Mouse (Mus musculus) layer of hippocampus, adult 9-11 months (tissue): ENCODE measurements at regions not wholly inside any gene's neighbourhood (a gene's known extent, or its start where the extent isn't known, plus 50 kb on each side); places are given as distances from the start of the nearest gene placed in this dataset.

Experiments
- DNase-seq: peaks from one replicate; pipeline ENCODE4 v3.0.0; 2022

- DNase-seq = no peak
Observed at GRCm38 (mm10) chr4:125265575-125265974, 137.9 kb upstream of the Zc3h12a start.

- DNase-seq = no peak
Observed at GRCm38 (mm10) chr4:125265065-125265464, 137.4 kb upstream of the Zc3h12a start.

GRCm38 (mm10) chr4:125261547-125261946 is 133.9 kb upstream of the Zc3h12a start:
- peak; percentile 68 for DNase-seq

- DNase-seq = peak; percentile 37
Observed at GRCm38 (mm10) chr4:125259306-125259705, 131.7 kb upstream of the Zc3h12a start.

- DNase-seq = peak; percentile 41
Observed at GRCm38 (mm10) chr4:125257916-125258315, 130.3 kb upstream of the Zc3h12a start.

GRCm38 (mm10) chr4:125253161-125253560 is 125.5 kb upstream of the Zc3h12a start:
- DNase-seq = no peak

- no peak for DNase-seq
Observed at GRCm38 (mm10) chr4:125252228-125252627, 124.6 kb upstream of the Zc3h12a start.

GRCm38 (mm10) chr4:125249061-125249460 is 121.4 kb upstream of the Zc3h12a start:
- no peak for DNase-seq

- no peak for DNase-seq
Observed at GRCm38 (mm10) chr4:125246171-125246570, 118.5 kb upstream of the Zc3h12a start.

- no peak for DNase-seq
Observed at GRCm38 (mm10) chr4:125242512-125242911, 114.9 kb upstream of the Zc3h12a start.

GRCm38 (mm10) chr4:125241577-125242262 is 114.1 kb upstream of the Zc3h12a start:
- DNase-seq = no peak

- peak; percentile 23 for DNase-seq
Observed at GRCm38 (mm10) chr4:125231711-125232260, 104.1 kb upstream of the Zc3h12a start.

GRCm38 (mm10) chr4:125227194-125227593 is 99.6 kb upstream of the Zc3h12a start:
- no peak for DNase-seq

GRCm38 (mm10) chr4:125222922-125223321 is 95.3 kb upstream of the Zc3h12a start:
- no peak for DNase-seq

GRCm38 (mm10) chr4:125220314-125220713 is 92.7 kb upstream of the Zc3h12a start:
- no peak for DNase-seq

- DNase-seq = no peak
Observed at GRCm38 (mm10) chr4:125219209-125219608, 91.6 kb upstream of the Zc3h12a start.

GRCm38 (mm10) chr4:125214306-125214705 is 86.7 kb upstream of the Zc3h12a start:
- no peak for DNase-seq

GRCm38 (mm10) chr4:125212176-125212530 is 84.5 kb upstream of the Zc3h12a start:
- DNase-seq = no peak

GRCm38 (mm10) chr4:125211459-125212175 is 84.0 kb upstream of the Zc3h12a start:
- DNase-seq = no peak

- no peak for DNase-seq
Observed at GRCm38 (mm10) chr4:125210719-125211118, 83.1 kb upstream of the Zc3h12a start.

- no peak for DNase-seq
Observed at GRCm38 (mm10) chr4:125208136-125208915, 80.7 kb upstream of the Zc3h12a start.

GRCm38 (mm10) chr4:125203521-125203920 is 75.9 kb upstream of the Zc3h12a start:
- DNase-seq = no peak

GRCm38 (mm10) chr4:125201638-125202325 is 74.1 kb upstream of the Zc3h12a start:
- DNase-seq = no peak
